Mouse (Mus musculus) 3134 (cell line): ENCODE results near the gene Socs2.
A peak's percentile ranks its signal among the peaks of the same experiment; 100 is the strongest.

Experiments
- DNase-seq: peaks from one replicate; pipeline ENCODE4 v3.0.0-alpha.2; 2011; ENCODE audit warnings: low spot score; ENCODE audit not compliant: insufficient read length; ENCODE audit errors: extremely low read depth

Socs2 gene

GRCm38 (mm10) chr10:95354673-95355072 is 62.3 kb downstream of the Socs2 start:
- no peak for DNase-seq

GRCm38 (mm10) chr10:95354047-95354446 is 62.9 kb downstream of the Socs2 start:
- DNase-seq, result no peak

- no peak for DNase-seq
Observed at GRCm38 (mm10) chr10:95348457-95348856, 68.5 kb downstream of the Socs2 start.

- DNase-seq, result peak; percentile 36
Observed at GRCm38 (mm10) chr10:95347776-95348175, 69.2 kb downstream of the Socs2 start.

GRCm38 (mm10) chr10:95342833-95343590 is 74.0 kb downstream of the Socs2 start:
- no peak for DNase-seq

- no peak for DNase-seq
Observed at GRCm38 (mm10) chr10:95340676-95341075, 76.3 kb downstream of the Socs2 start.

GRCm38 (mm10) chr10:95337589-95337988 is 79.4 kb downstream of the Socs2 start:
- no peak for DNase-seq

GRCm38 (mm10) chr10:95336781-95337544 is 80.0 kb downstream of the Socs2 start:
- no peak for DNase-seq
